ENCODE assay signal across 8 mouse cellular contexts in the genomic region with DNA sequence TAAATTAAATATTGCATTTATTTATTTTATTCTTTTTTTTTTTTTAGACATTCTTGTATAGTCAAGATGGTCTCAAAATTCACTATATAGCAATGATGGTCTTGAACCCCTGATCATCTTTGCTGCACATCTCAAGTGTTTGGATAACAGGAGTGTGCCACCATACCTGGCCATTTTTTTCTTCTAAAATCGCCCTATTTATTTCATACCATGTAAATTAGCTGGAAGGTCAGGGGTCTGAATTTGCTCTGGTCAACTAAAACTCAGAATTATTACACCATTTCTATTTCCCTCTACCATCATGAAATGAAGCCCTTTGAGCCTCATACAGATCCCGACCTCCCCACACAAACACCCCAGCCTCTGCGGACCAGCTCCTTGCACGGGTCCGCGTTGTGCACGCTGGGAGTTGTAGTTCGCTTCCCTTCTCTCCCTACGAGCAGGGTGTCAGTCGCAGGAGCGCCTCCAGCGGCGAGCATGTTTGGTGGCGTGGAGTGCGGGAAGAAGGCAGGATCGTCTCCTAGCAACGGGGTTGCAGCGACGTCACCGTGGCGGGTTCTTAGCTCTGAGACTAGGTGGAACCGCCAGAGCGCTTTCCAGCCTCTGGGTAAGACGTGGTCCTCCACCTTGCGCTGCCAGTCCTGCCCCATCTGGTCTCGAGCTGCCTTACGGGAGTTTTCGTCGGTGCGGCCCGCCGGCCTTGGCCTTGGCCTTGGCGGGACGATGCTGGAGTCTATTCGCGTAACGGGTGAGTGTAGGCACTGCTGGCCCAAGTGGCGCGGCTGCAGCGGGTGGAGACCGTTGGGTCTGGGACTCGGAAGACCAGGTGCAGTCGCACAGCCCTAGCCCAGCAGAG. TPM values are rescaled to one million over a fixed set of nuclear protein-coding genes. Genes with fewer than 3 reads are reported as not detected.
DNase-seq lines count a peak whose midpoint lies in the region; ATAC-seq lines count a peak whose summit lies in the region.

A gene (plus strand): TSS at position 512 of the 856 bp plus-strand sequence.

- DNase-seq in adrenal gland, adult (ENCODE audit: inconsistent age in 2 of 2, low spot score in 1 of 2), result peak; percentile 96 to 98
- peak; percentile 99 for DNase-seq in embryo, embryonic 10 days (ENCODE audit: low spot score)
- peak; percentile 92 for DNase-seq in gastrocnemius, postnatal 10 days
- peak; percentile 95 for DNase-seq in induced T-regulatory cell, adult 2 months (ENCODE audit: low read depth)
- DNase-seq in left cerebral cortex, adult 8-10 months (ENCODE audit: low spot score in 2 of 2), result peak; percentile 97
- DNase-seq in right cerebral cortex, adult 18-20 months, result peak; percentile 99
- DNase-seq in urinary bladder, adult 2 months (ENCODE audit: low spot score), result peak; percentile 77

- ATAC-seq in megakaryocyte, adult 5-6 weeks (ENCODE audit: poor library complexity, severe bottlenecking), result peak; percentile 100

RNA-seq across cellular contexts. Expression of the gene that starts here (rescaled TPM):
- under 1 TPM; 0.50 to 0.59 TPM for total RNA-seq in gastrocnemius, postnatal 10 days (2021)
- total RNA-seq in left cerebral cortex, adult 8-10 months (2022), result 1 to 10 TPM; 5.5 to 7.3 (median 6.5) TPM
- 2.2 and 2.7 TPM in 2 replicates for total RNA-seq in megakaryocyte, adult 5-6 weeks (2015)
- total RNA-seq in megakaryocyte, adult 5-6 weeks (2017), result 3.4 and 5.8 TPM in 2 replicates
- polyA plus RNA-seq in urinary bladder, adult 2 months (2012; rRNA removed), result 3.3 and 3.5 TPM in 2 replicates

Comparison
In these comparisons a context has a peak if more than half of its experiments do, and no peak if none do; other contexts are left out.
1. Peak in every context shown above with its lines: DNase-seq and ATAC-seq.
2. Peak in DNase-seq in gastrocnemius, postnatal 10 days; RNA of the gene not detected or under 1 TPM.